Mouse (Mus musculus) MEL (cell line): ENCODE measurements around the gene Rbms3. TPM values are rescaled to one million over a fixed set of nuclear protein-coding genes. Genes with fewer than 3 reads are reported as not detected.

Source experiments
- DNase-seq: peaks from one replicate; pipeline ENCODE4 v3.0.0; 2011; ENCODE audit warnings: low read depth, low spot score
- H3K27ac ChIP-seq: 2 replicates; pipeline ENCODE4 v1.5.1; 2012; ENCODE audit warnings: low read depth, mild to moderate bottlenecking, control low read depth, low read length, moderate library complexity; ENCODE audit not compliant: control insufficient read depth
- H3K27me3 ChIP-seq, 2 experiments: fragments of 150-350 bp in 1 of 2; sonication (generic) in 1 of 2; 2 replicates each; pipeline ENCODE4 v1.6.1; 2012; ENCODE audit warnings: low read length in 2 of 2, mild to moderate bottlenecking in 2 of 2, improper control_type of control experiment in 1 of 2, moderate library complexity in 1 of 2; ENCODE audit not compliant: insufficient read depth in 2 of 2, control insufficient read depth in 1 of 2
- H3K36me3 ChIP-seq, 2 experiments: 2 replicates each; pipeline ENCODE4 v1.6.1; 2012 to 2014; ENCODE audit warnings: low read length in 2 of 2, improper control_type of control experiment in 1 of 2, inconsistent platforms in 1 of 2, mild to moderate bottlenecking in 1 of 2; ENCODE audit not compliant: insufficient read depth in 2 of 2, control insufficient read depth in 1 of 2
- H3K4me1 ChIP-seq, 2 experiments: fragments of 150-350 bp in 1 of 2; sonication (generic) in 1 of 2; 2 replicates each; pipeline ENCODE4 v1.6.1; 2012; ENCODE audit warnings: low read length in 2 of 2, improper control_type of control experiment in 1 of 2, mild to moderate bottlenecking in 1 of 2; ENCODE audit not compliant: insufficient read depth in 2 of 2, control insufficient read depth in 1 of 2
- H3K4me3 ChIP-seq, 2 experiments: fragments of 150-350 bp in 1 of 2; sonication (generic) in 1 of 2; 2 replicates each; pipeline ENCODE4 v1.5.1; 2012; ENCODE audit warnings: low read depth in 2 of 2, low read length in 2 of 2, mild to moderate bottlenecking in 2 of 2, moderate library complexity in 2 of 2, control low read depth in 1 of 2, improper control_type of control experiment in 1 of 2; ENCODE audit not compliant: control insufficient read depth in 1 of 2, insufficient read depth in 1 of 2
- H3K79me2 ChIP-seq: 2 replicates; pipeline ENCODE4 v1.6.1; 2012; ENCODE audit warnings: mild to moderate bottlenecking, low read length, moderate library complexity; ENCODE audit not compliant: control insufficient read depth, poor library complexity, insufficient read depth
- H3K9ac ChIP-seq: 2 replicates; pipeline ENCODE4 v1.6.1; 2012; ENCODE audit warnings: low read depth, mild to moderate bottlenecking, control low read depth, low read length, moderate library complexity; ENCODE audit not compliant: control insufficient read depth, poor library complexity, severe bottlenecking
- H3K9me3 ChIP-seq: fragments of 150-350 bp; sonication (generic); replicated peaks from 2 replicates; pipeline ENCODE4 v1.6.1; 2012; ENCODE audit warnings: mild to moderate bottlenecking, low read length, improper control_type of control experiment, moderate library complexity; ENCODE audit not compliant: insufficient read depth
- CHD2 ChIP-seq: IDR thresholded peaks from 2 replicates; pipeline ENCODE4 v1.6.1; 2011; ENCODE audit warnings: low read length, improper control_type of control experiment
- CTCF ChIP-seq, 3 experiments: IDR thresholded peaks in 2 of 3; conservative IDR thresholded peaks in 1 of 3; 2 replicates each; pipeline ENCODE4 v1.5.1; 2011 to 2012; ENCODE audit warnings: low read length in 3 of 3, low read depth in 2 of 3, mild to moderate bottlenecking in 2 of 3, improper control_type of control experiment in 1 of 3, inconsistent platforms in 1 of 3, mixed read lengths in 1 of 3, moderate library complexity in 1 of 3; ENCODE audit not compliant: control insufficient read depth in 1 of 3, insufficient read depth in 1 of 3, poor library complexity in 1 of 3, severe bottlenecking in 1 of 3
- E2F4 ChIP-seq: IDR thresholded peaks from 2 replicates; pipeline ENCODE4 v1.6.1; 2011; ENCODE audit warnings: low read depth, low read length, improper control_type of control experiment, borderline replicate concordance
- ELF1 ChIP-seq: IDR thresholded peaks from 2 replicates; pipeline ENCODE4 v1.6.1; 2014; ENCODE audit warnings: low read depth, mild to moderate bottlenecking, inconsistent platforms, low read length, improper control_type of control experiment, moderate library complexity
- EP300 ChIP-seq, 2 experiments: IDR thresholded peaks; 2 replicates each; pipeline ENCODE4 v1.6.1; 2011; ENCODE audit warnings: improper control_type of control experiment in 2 of 2, low read length in 2 of 2, low read depth in 1 of 2, mild to moderate bottlenecking in 1 of 2
- ETS1 ChIP-seq: IDR thresholded peaks from 2 replicates; pipeline ENCODE4 v1.6.1; 2012; ENCODE audit warnings: low read depth, mild to moderate bottlenecking, inconsistent platforms, low read length, improper control_type of control experiment, moderate library complexity
- GABPA ChIP-seq: IDR thresholded peaks from 2 replicates; pipeline ENCODE4 v1.6.1; 2012; ENCODE audit warnings: low read depth, mild to moderate bottlenecking, inconsistent platforms, low read length, improper control_type of control experiment, moderate library complexity
- GATA1 ChIP-seq: IDR thresholded peaks from 2 replicates; pipeline ENCODE4 v1.6.1; 2011; ENCODE audit warnings: low read depth, low read length, improper control_type of control experiment
- KAT2A ChIP-seq: conservative IDR thresholded peaks from 2 replicates; pipeline ENCODE4 v1.6.1; 2012; ENCODE audit warnings: low read depth, low read length, improper control_type of control experiment, inconsistent platforms
- MAFK ChIP-seq: IDR thresholded peaks from 2 replicates; pipeline ENCODE4 v1.6.1; 2011; ENCODE audit warnings: low read depth, mild to moderate bottlenecking, low read length, improper control_type of control experiment, borderline replicate concordance
- MAZ ChIP-seq: IDR thresholded peaks from 2 replicates; pipeline ENCODE4 v1.6.1; 2012; ENCODE audit warnings: low read depth, mild to moderate bottlenecking, inconsistent platforms, low read length, improper control_type of control experiment
- MXI1 ChIP-seq: IDR thresholded peaks from 2 replicates; pipeline ENCODE4 v1.6.1; 2011; ENCODE audit warnings: mild to moderate bottlenecking, low read depth, low read length, improper control_type of control experiment
- MYB ChIP-seq: IDR thresholded peaks from 2 replicates; pipeline ENCODE4 v1.6.1; 2011; ENCODE audit warnings: mild to moderate bottlenecking, low read depth, low read length, improper control_type of control experiment
- MYC ChIP-seq: IDR thresholded peaks from 2 replicates; pipeline ENCODE4 v1.6.1; 2011; ENCODE audit warnings: low read depth, mild to moderate bottlenecking, low read length, improper control_type of control experiment, moderate library complexity
- NELFE ChIP-seq: IDR thresholded peaks from 2 replicates; pipeline ENCODE4 v1.6.1; 2011; ENCODE audit warnings: low read depth, low read length, improper control_type of control experiment
- NRF1 ChIP-seq: IDR thresholded peaks from 2 replicates; pipeline ENCODE4 v1.6.1; 2014; ENCODE audit warnings: low read depth, mild to moderate bottlenecking, inconsistent platforms, low read length, improper control_type of control experiment, moderate library complexity; ENCODE audit not compliant: poor library complexity, insufficient read depth, severe bottlenecking
- POLR2A ChIP-seq, 2 experiments: IDR thresholded peaks; 2 replicates each; pipeline ENCODE4 v1.6.1; 2011 to 2012; ENCODE audit warnings: low read length in 2 of 2, mild to moderate bottlenecking in 2 of 2, control low read depth in 1 of 2, improper control_type of control experiment in 1 of 2, low read depth in 1 of 2, moderate library complexity in 1 of 2; ENCODE audit not compliant: control insufficient read depth in 1 of 2, insufficient read depth in 1 of 2, poor library complexity in 1 of 2
- POLR2AphosphoS2 ChIP-seq: IDR thresholded peaks from 2 replicates; pipeline ENCODE4 v1.6.1; 2011; ENCODE audit warnings: low read length, improper control_type of control experiment
- RAD21 ChIP-seq: IDR thresholded peaks from 2 replicates; pipeline ENCODE4 v1.6.1; 2011; ENCODE audit warnings: mild to moderate bottlenecking, low read depth, low read length, improper control_type of control experiment
- SMC3 ChIP-seq: IDR thresholded peaks from 2 replicates; pipeline ENCODE4 v1.6.1; 2011; ENCODE audit warnings: low read depth, low read length, improper control_type of control experiment
- TAL1 ChIP-seq: IDR thresholded peaks from 2 replicates; pipeline ENCODE4 v1.6.1; 2012; ENCODE audit warnings: mild to moderate bottlenecking, inconsistent platforms, low read length, moderate library complexity, mixed read lengths
- TBP ChIP-seq: IDR thresholded peaks from 2 replicates; pipeline ENCODE4 v1.8.0; 2011; ENCODE audit warnings: low read depth, low read length, improper control_type of control experiment
- TCF12 ChIP-seq: IDR thresholded peaks from 2 replicates; pipeline ENCODE4 v1.6.1; 2014; ENCODE audit warnings: low read depth, mild to moderate bottlenecking, inconsistent platforms, low read length, improper control_type of control experiment, moderate library complexity
- UBTF ChIP-seq: IDR thresholded peaks from 2 replicates; pipeline ENCODE4 v1.6.1; 2012; ENCODE audit warnings: low read depth, mild to moderate bottlenecking, inconsistent platforms, low read length, improper control_type of control experiment, moderate library complexity, borderline replicate concordance; ENCODE audit not compliant: insufficient read depth
- USF1 ChIP-seq: IDR thresholded peaks from 2 replicates; pipeline ENCODE4 v1.6.1; 2014; ENCODE audit warnings: low read depth, mild to moderate bottlenecking, inconsistent platforms, low read length, improper control_type of control experiment, moderate library complexity
- ZC3H11A ChIP-seq: IDR thresholded peaks from 2 replicates; pipeline ENCODE4 v1.6.1; 2012; ENCODE audit warnings: low read depth, mild to moderate bottlenecking, inconsistent platforms, low read length, improper control_type of control experiment
- ZMIZ1 ChIP-seq: IDR thresholded peaks from 2 replicates; pipeline ENCODE4 v1.6.1; 2012; ENCODE audit warnings: low read depth, mild to moderate bottlenecking, inconsistent platforms, low read length, improper control_type of control experiment, moderate library complexity
- polyA plus RNA-seq, 2 experiments: library from polyadenylated mRNA; stranded (reverse) in 1 of 2; unstranded in 1 of 2; fragments of >175 nt in 1 of 2; fragments of >200 nt in 1 of 2; gene quantifications; 2 replicates each; pipeline versions ENCODE4 v1.2.1 to v1.2.4; 2012; ENCODE audit warnings: low replicate concordance in 2 of 2, low read depth in 1 of 2; ENCODE audit not compliant: insufficient read length in 2 of 2, insufficient read depth in 1 of 2, missing spikeins in 1 of 2
- total RNA-seq: library from RNA; depleted of rRNA; stranded (reverse); fragments of 300-350 nt; gene quantifications from 2 replicates; pipeline ENCODE4 v1.2.3, GENCODE M21; 2012

The Rbms3 gene
- total and polyA plus RNA-seq, 3 experiments = not detected

- Histone ChIP-seq H3K9ac (no peak overlapping the region), H3K36me3 (no peaks in the 10 kb centered on the region), H3K4me1 (no peaks in the 10 kb centered on the region), H3K27ac (no peak overlapping the region), H3K27me3 (no peaks in the 10 kb centered on the region), H3K9me3 (no peaks in the 10 kb centered on the region)
- no peak for DNase-seq
- TF ChIP-seq ZMIZ1 (no peak), TAL1 (no peak), E2F4 (no peak), TBP (no peak), SMC3 (no peak), EP300 (IDR thresholded peaks at IDR 0.05; ENCODE audit: low read depth in 1 of 2, low read length in 2 of 2) (no peak), GABPA (no peak), NRF1 (no peak), USF1 (no peak), MXI1 (no peak), UBTF (no peak), MYB (no peak), ELF1 (no peak), ETS1 (no peak), POLR2AphosphoS2 (no peak)
- TF ChIP-seq, all 39 proteins: peak for 0
- Histone ChIP-seq H3K79me2 (no peaks in the 10 kb centered on the region), H3K4me3 (no peak overlapping the region)
These were observed 449.1 kb downstream of the Rbms3 start for GRCm38 (mm10) chr9:117180658-117181057.

GRCm38 (mm10) chr9:117178366-117178765 is 451.3 kb downstream of the Rbms3 start:
- H3K4me3 ChIP-seq = no peak overlapping the region
- no peak for TF ChIP-seq MYC
- TF ChIP-seq NRF1 = no peak
- TF ChIP-seq ETS1 = no peak
- TF ChIP-seq CHD2 = no peak
- TF ChIP-seq MXI1 = no peak
- TF ChIP-seq ELF1 = no peak
- no peak for TF ChIP-seq USF1
- no peak for TF ChIP-seq POLR2AphosphoS2
- no peak for TF ChIP-seq TCF12
- TF ChIP-seq ZC3H11A = no peak
- TF ChIP-seq MAZ = no peak
- no peak for TF ChIP-seq GATA1
- TF ChIP-seq CTCF (IDR thresholded peaks at IDR 0.05 in 2 of 3, conservative IDR thresholded peaks at IDR 0.05 in 1 of 3; ENCODE audit: control insufficient read depth in 1 of 3, insufficient read depth in 1 of 3, low read depth in 2 of 3, low read length in 3 of 3, poor library complexity in 1 of 3, severe bottlenecking in 1 of 3) = no peak
- TF ChIP-seq KAT2A = no peak
- no peak for TF ChIP-seq NELFE
- TF ChIP-seq POLR2A (IDR thresholded peaks at IDR 0.05; ENCODE audit: control insufficient read depth in 1 of 2, insufficient read depth in 1 of 2, low read depth in 1 of 2, low read length in 2 of 2, poor library complexity in 1 of 2) = no peak
- no peak for TF ChIP-seq MAFK
- no peak for TF ChIP-seq RAD21
- TF ChIP-seq TAL1 = no peak

More at GRCm38 (mm10) chr9:117178366-117178765, 451.3 kb downstream of the Rbms3 start:
- Histone ChIP-seq H3K9me3 (no peaks in the 10 kb centered on the region), H3K4me1 (no peaks in the 10 kb centered on the region), H3K27ac (no peak overlapping the region), H3K27me3 (no peaks in the 10 kb centered on the region), H3K36me3 (no peaks in the 10 kb centered on the region), H3K9ac (no peak overlapping the region), H3K79me2 (no peaks in the 10 kb centered on the region)
- no peak for DNase-seq
